Mouse (Mus musculus): ENCODE measurements around the gene Pigo.

Pigo gene
- long read RNA-seq, experiment 1, partial matches to known transcripts, result 2 of 6 reads
- long read RNA-seq, experiment 1, other reads (novel, unspliced or antisense), result 4 of 6 reads
- long read RNA-seq, experiment 2, partial matches to known transcripts, result 5 of 8 reads
- long read RNA-seq, experiment 2, other reads (novel, unspliced or antisense), result 3 of 8 reads

DNA sequence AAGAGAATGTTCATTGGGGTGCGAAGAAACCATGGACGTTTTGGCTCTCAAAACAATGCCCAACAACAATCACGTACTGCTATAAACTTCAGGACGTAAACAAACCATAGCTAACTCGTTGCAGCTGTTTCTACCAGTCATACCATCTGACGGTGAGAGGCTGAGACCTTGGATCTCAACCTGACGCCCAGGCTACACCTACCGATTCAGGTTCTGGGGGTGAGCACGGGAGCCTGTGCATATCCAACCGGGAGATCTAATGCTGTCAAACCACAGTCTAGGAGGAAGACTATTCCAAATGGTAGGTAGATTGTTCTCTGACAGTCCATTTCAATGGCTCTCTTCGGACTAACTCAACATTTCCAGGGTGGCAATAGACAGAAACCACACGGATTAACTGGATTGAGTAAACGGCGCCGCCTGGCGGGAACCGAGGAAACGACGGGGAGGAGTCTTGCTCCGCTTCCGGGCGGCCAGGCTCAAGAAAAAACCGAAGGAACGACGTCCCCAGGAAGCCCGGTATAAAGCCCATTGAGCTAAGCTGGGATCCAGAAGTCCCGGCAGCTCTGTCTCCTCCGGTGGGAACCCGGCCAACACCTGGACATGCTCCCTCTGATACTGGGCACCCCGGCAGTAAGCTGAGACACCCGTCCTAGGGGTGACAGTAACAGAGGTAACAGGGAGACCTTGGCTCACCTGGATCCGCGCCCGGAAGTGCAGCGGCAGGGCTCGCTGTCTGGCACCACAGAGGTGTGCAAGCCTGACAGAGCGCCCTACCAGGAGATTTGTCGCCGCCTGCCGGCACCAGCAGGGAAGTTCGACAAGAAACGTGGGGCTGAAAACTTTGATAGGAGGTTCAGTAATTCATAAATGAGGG lies at the start of gene Pigo:
Gene Pigo (minus strand): TSS at position 736 of the 877 bp plus-strand sequence.
- intact Hi-C loops (cut with DNase I), result loop anchor here (2.0 kb wide), 1 partner anchor 19 kb away; no protein-coding TSS in a partner anchor

DNA sequence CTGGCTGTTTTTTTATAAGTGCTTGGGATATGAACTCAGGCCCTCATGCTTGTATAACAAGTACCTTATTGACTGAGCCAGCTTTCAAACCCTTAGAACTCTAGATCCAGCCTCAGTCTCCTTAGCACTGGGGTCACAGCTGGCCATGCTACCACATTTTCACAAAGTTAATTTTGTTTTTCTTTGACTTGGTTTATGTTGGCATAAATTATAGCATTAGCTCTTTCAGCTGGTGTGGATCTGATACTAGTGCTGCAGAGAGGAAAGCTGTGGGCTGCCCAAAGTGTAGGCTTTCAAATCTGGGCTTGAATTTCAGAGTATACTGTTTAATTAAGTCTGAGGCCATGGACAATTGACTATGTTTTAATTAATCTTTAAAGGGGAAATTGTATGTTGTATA lies 49.3 kb upstream of the Pigo start:
- intact Hi-C loops (cut with DNase I), result no loop called here

DNA sequence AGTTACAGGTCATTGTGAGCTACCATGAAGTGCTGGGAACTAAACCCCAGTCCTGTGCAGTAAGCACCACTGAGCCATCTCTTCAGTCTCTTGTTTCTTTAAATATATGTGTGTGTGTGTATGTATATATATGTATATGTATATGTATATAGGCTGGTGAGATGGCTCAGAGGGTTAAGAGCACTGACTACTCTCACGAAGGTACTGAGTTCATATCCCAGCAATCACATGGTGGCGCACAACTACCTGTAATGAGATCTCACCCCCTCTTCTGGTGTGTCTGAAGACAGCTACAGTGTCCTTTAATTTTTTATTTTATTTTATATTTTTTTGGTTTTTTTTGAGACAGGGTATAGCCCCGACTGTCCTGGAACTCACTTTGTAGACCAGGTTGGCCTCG lies 39.9 kb upstream of the Pigo start:
- intact Hi-C loops (cut with DNase I), result no loop called here

DNA sequence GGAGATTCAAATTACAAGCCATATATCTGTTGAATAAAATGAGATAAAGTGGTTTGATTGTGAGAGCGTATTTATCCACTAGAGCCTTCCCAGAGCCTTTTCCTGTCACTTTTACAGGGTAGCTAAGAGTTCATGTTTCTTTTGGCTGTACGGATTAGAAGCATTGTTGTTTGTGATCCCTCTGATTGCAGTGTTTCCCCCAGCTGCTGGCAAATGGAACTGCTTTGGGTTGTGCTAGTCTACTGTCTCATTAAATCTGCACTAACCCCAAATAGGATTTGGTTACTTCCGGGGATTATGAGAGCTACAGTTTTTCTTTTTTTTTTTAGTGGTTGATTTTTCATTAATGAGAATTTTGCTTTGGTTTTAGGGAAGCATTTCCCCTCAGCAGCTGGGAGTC lies 34.7 kb upstream of the Pigo start:
- intact Hi-C loops (cut with DNase I), result no loop called here

DNA sequence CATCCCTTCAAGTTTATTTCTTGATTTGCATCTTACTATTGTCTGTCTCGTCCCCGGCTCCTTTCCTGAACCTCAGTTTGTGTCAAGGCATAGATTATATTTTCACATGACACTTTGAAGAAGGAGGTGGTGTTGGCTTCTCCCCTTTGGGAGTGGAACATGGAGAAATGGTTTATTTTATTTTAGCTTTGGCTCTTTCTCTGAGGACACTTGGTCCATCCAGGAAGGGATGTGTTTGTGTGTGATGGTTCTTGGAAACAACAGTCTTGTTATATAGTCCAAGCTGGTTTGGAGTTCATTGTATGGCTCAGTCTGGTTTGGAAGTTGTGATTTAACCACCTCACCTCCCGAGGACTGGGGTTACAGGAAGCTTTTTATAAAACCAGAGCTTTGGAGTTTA lies 34.1 kb upstream of the Pigo start:
- intact Hi-C loops (cut with DNase I), result no loop called here

DNA sequence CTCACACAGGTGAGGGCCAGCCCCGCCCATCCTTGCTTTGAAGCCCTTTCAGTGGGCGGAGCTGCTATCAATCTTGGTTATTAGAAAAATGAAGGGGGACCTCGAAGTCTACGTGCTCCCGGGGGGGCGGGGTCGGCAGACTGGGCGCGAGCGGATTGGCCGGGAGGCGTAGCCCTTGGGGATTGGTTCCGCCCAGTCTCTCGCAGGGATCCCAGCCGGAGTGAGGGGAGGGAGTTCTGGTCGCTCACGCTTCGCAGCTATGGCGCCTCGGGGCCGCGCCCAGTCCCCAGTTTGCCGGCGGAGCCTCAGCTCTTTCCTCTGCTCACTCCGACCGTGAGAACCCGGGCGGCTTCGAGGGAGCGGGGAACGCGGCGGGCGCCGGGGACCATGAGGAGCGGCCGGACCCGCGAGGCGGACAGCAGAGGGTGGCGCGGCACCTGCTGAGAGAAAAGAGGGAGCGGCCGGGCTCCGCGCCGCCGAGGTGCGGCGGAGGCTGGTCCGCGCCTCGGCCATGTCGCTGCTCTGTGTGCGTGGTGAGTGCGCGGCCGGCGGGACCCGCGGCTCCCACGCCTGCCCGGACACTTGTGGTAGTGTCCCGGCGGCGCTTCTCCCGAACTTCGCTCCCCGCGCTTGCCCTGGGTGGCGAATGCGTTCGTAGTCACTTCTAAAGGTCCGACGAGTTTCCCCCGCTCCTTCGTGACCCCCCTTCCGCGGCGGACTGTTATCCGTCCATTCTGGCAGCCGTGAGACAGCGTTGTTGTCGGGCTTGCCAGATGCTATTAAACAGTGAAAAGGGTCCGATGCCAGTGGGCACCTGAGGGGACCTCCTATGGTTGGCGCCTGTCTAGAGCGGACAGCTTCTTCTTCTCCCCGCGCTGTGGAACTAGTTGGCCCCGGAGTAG lies 33.4 kb upstream of the Pigo start, which contains the start of gene Unc13b:
Gene Unc13b (plus strand): TSS at position 201 of the 902 bp plus-strand sequence.
- intact Hi-C loops (cut with DNase I), result no loop called here

DNA sequence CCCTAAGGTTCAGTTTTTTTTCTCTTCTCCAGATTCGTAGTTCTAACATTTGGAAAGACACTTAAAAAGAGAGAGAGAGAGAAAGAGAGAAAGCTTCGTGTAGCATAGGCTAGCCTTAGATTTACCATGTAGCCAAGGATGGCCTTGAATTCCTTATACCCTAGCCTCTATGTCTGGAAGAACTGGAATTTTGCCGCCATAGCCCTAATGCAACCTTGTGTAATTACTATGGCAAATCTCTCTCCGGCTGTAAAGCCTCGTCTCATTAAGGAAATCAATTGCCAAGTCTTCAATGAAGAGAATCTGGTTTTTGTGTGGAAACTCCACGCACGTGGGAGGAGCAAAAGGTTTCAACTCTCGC lies 32.8 kb upstream of the Pigo start:
- intact Hi-C loops (cut with DNase I), result no loop called here

DNA sequence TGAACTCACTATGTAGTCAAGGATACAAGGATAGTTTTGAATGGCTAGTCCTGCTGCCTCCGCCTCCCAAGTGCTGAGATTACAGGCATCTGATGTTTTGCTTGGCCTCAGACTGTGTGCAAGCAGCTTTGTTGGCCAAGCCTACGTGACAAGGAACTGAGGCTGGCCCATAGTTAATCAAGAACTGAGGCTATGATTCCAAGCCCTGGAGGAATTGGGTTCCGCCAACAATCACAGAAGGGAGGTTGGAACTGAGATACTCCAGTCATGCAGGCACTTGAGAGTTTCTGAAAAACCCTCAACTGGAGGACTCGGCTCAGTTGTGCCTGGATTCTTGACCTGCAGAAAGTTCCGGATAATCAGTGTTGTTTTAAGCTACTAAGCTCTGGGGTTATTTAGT lies 32.0 kb upstream of the Pigo start:
- intact Hi-C loops (cut with DNase I), result no loop called here

DNA sequence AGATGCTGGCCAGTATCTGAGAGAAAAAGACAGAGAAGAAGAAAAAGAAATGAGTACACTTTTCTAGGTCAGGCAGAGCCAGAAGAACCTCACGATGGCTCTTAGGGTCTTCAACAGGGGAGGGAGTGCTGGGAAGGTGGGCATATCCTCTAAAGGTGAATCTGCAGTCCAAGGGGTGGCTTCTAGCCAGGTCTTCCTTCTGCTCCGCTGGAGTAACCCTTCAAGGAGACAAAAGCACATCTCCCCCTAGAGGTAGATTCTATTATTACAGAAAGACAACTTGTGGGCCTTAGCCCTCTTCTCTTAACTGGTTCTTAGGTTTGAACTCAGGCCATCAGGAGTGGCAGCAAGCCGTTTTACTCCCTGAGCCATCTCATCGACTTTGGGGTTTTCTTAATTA lies 27.0 kb upstream of the Pigo start:
- intact Hi-C loops (cut with DNase I), result no loop called here

DNA sequence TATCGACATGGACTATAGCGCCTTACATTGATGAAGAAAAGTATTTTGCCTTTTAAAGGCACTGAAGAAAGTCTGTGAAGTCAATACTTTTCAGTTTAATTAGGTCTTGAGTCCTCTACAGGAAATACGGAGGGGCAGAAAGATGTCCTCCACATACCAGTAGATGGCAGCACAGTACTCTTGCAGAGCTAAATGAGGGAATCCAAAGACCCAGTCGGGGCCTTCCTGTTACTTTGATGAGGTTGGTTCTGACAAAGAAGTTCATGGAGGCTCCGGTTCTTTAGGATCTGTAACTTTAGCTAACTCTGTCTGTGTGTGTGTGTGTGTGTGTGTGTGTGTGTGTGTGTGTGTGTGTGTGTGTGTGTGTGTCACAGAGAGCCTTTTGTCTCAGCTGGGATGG lies 21.6 kb upstream of the Pigo start:
- intact Hi-C loops (cut with DNase I), result loop anchor here (5.0 kb wide), 1 partner anchor 65 kb away; no protein-coding TSS in a partner anchor

DNA sequence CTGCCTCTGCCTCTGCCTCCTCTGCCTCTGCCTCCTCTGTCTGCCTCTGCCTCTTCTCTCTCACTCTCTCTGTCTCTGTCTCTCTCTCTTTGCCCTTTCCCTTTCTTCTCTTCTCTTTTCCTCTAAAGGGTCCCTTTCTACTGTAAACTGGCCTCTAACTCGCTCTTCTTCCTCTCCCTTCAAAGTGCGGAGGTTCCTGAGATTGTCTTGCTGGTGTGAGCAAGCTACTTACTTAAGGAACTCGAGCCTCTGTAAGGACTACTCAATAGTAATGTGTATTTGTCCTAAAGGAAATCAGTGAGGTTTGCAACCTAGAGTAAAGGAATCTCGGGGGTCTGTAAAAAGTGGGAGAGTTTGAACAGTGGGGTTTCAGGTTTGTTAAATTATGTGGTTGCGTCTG lies 21.0 kb upstream of the Pigo start:
- intact Hi-C loops (cut with DNase I), result loop anchor here (5.0 kb wide), 1 partner anchor 66 kb away; no protein-coding TSS in a partner anchor

DNA sequence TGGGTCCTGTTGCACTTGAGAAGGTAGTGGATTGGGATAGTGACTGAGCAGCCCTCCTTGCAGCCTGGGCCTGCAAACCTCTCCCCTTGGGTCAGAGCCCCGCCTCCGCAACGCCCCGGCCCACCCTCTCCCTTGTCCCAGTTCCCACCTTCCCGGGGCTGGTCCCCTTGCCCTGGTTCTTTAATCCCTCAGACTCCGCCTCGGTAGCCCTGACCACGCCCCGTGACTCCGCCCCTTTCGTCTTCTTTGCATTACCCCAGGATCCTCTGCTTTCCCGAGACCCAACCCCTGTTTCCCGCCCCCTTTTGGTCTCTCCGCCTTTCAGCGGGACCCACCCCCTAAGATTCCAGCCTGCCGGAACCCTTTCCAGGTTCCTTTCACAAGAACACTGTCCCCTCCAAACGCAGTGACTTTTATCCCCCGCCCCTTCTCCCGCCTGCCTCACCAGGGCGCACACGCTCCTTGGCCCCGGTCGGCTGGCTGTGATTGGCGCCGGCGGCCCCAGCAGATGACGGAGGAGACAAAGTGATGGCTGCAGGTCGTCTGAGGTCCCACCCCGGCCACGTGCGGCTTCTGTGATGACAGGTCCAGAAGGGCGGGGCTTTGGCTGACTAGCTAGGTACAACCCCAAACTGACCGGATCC lies 20.2 kb upstream of the Pigo start, which contains the start of gene Fam214b:
Gene Fam214b (minus strand): TSS at position 562 of the 644 bp plus-strand sequence.
- intact Hi-C loops (cut with DNase I), result loop anchor here (5.0 kb wide), 1 partner anchor 67 kb away; no protein-coding TSS in a partner anchor

DNA sequence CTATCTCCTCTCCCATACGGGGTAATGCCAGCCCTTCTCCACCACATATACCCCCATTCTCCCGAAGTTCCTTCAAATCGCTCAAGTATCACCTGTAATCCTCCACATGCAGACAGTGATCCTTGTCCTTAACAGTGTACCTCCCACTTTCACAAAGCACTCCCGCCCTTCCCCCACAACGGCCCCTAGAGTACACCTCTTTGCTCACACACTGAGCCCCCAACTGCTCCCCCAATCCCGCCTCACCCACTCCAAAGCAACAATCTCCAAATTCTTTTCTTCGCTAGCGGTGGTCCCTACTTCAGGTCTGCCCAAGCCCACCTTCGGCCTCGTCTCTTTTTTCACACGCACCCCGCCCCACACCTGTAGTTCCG lies 19.7 kb upstream of the Pigo start:
- intact Hi-C loops (cut with DNase I), result loop anchor here (5.0 kb wide), 1 partner anchor 67 kb away; no protein-coding TSS in a partner anchor

DNA sequence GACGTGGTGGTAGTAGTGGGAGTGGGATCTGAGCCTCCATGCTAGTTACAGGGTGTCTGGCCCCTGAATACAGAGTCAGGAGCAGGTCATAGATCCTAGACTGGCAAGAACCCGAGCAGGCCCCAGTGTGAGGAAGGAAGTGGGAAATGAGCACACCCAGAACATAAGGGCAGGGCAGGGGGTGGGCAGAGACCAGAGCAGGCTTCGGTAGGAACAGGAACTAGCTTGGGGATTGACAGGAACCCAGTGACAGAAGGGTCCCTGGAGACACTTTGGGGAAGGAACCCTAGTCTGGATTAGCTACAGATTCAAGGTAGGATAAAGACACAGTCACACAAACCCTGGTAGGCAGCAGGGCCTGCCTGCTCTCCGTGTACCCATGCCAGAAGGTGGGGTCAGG lies 19.1 kb upstream of the Pigo start:
- intact Hi-C loops (cut with DNase I), result loop anchor here (5.0 kb wide), 1 partner anchor 68 kb away; no protein-coding TSS in a partner anchor

DNA sequence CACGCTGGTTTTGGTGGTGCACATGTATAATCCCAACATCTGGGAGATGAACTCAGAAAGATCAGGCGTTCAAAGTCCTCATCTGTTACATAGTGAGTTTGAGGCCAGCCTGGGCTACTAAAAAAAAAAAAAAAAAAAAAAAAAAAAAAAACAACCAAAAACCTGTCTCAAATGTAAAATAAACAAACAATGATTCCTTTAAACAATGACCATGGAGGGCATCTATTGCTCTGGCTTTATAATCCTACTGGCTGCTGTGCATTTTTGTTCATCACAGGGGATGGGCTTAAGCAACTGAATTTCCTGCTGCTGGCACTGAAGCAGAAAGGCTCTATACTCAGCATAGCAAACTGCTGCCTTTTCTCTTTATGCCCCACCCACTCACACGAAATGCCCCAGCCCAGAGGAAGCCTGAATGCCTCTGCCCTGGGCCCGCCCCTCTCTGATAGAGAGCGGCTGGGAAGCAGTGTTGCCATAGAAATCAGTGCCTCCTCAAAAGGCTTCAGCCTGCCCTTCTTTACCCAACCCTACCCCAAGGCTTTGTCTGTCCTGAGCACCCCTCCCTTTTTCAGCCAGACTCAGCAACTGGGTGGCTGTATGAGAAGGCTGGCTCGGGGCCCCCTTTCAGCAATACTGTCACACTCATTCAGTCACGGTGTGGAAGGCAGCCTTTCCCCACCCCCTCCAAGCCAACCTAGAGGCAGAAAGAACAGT lies 18.2 kb upstream of the Pigo start:
- intact Hi-C loops (cut with DNase I), result no loop called here

DNA sequence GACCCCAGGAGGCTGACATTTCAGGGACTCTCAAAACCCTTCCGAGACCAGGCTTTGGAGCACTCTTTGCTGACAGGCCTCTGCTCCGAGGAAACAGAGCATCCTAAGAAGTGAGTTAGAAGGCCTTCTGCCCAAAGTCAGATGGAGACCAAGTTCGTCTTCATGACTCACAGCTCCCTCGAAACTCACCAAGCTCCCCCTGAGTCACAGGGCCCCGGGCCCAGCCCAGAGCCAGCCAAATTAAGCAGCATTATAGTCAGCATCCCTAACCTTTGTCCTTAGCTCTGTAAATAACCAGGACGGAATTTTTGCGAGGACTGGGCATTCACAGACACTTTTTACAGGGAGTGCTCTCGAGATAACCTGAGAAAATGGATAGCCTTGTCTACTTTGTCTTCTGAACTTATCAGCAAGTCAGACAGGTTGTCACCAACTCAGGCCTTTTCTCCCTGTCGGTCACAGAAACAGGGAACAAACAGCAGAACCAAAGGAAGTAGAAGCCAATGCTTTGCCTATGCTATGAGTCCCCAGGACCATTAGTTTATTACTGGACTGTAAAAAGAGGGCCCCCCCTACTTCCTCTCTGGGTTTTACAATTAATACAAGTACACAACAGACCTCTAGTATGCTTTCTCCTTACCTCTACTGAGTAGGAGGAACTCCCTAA lies 15.4 kb upstream of the Pigo start:
- intact Hi-C loops (cut with DNase I), result no loop called here

DNA sequence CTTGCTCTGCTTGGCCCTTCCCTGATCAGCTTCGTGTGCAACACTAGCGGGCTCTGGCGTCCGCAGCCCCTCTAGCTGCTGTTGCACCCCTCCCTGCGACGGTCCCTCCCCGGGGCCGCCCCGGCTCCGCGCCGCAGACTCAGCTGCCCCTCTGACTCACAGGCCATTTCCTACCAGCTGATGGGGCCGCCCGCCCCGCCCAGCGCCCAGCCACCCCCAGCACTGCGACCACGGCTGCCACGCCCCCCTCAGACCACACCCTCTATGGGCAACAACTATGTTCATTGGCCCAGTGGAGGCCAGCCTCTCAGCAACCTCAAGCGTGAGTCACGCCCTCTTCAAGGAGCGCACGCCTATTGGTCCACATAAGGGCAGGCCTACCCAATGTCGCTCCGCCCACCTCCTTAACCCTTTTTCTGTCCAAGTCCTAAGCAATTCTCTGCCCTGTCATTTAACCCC lies 14.5 kb upstream of the Pigo start:
- intact Hi-C loops (cut with DNase I), result no loop called here

DNA sequence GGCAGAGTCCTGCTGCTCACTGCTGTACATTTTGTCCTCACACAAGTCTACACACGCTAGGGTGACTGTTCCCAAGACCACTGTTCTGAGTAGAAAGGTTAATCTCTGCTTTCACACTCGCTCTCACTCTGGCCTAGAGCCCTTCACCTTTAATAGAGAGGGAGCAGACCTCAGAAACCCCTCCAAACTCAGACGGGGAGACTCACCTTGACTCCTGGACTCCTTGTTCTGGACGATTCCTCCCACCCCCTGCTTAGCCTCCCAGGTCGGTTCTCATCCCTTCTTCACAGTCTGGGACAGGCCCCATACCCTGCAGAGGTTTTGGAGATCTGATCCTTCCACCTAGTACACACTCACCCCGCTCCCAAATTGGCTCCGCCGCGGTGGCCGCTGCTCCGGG lies 14.0 kb upstream of the Pigo start:
- intact Hi-C loops (cut with DNase I), result no loop called here
